Mouse (Mus musculus): ENCODE results near the gene Lcn12.

- TF ChIP-seq CTCF (IDR thresholded peaks at IDR 0.05; ENCODE audit: borderline replicate concordance, insufficient read depth, low read length) (no peak), POLR2A (IDR thresholded peaks at IDR 0.05; ENCODE audit: low read depth, low read length) (no peak)
These were observed 28.5 kb downstream of the Lcn12 start for GRCm38 (mm10) chr2:25465256-25465655.

All from embryonic fibroblast, embryonic 13.5 days (primary cell).